Mouse (Mus musculus): Measurements from ENCODE around the gene Rhcg.

- TF ChIP-seq CTCF (IDR thresholded peaks at IDR 0.05; ENCODE audit: insufficient read depth, low read depth, low read length), result no peak
- no peak for TF ChIP-seq POLR2A (IDR thresholded peaks at IDR 0.05; ENCODE audit: insufficient read depth, low read depth, low read length)
Observed at GRCm38 (mm10) chr7:79555368-79556034, 62.0 kb downstream of the Rhcg start.
